Mouse (Mus musculus): ENCODE results near the gene Rab21.

- no peak for TF ChIP-seq CTCF (IDR thresholded peaks at IDR 0.05)
- TF ChIP-seq POLR2A (IDR thresholded peaks at IDR 0.05; ENCODE audit: insufficient read depth, low read depth, low read length) = no peak
These were observed 43.7 kb upstream of the Rab21 start for GRCm38 (mm10) chr10:115359066-115359465.
